Mouse (Mus musculus) heart, adult 18-20 months (tissue): ENCODE results near the gene Ireb2. TPM values are rescaled to one million over a fixed set of nuclear protein-coding genes. Genes with fewer than 3 reads are reported as not detected.
"Not testable (repeated sequence)": the region's sequence is repeated elsewhere in the genome, so short reads cannot be mapped to it uniquely, and the experiment has no call there.

Experiments
- DNase-seq, 2 experiments: peaks; one replicate each; pipeline ENCODE4 v3.0.0; 2021 to 2022; ENCODE audit warnings: mixed read lengths in 1 of 2
- total RNA-seq, 2 experiments: library from RNA; stranded (reverse); gene quantifications; 2 replicates each; pipeline ENCODE4 v1.2.3; 2021

The Ireb2 gene
- total RNA-seq, 2 experiments from 2014 or later, result 22.0 to 22.6 TPM

DNA sequence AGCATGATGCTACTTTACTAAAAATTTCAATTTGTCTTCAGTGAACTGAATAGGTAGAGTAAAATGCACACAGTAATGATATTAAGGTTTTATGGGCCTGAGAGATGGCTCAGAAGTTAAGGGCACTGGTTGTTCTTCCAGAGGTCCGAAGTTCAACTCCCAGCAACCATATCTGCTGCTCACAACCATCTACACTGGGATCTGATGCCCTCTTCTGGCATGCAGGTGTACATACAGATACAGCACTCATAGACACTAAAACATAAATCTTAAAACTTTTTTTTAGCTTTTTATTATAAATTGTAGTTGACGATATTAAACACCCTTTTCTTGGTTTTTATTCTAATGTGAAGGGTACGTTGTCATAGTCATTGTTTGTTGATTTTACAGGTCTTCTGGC lies 33.5 kb downstream of the Ireb2 start:
- DNase-seq, result no peak

DNA sequence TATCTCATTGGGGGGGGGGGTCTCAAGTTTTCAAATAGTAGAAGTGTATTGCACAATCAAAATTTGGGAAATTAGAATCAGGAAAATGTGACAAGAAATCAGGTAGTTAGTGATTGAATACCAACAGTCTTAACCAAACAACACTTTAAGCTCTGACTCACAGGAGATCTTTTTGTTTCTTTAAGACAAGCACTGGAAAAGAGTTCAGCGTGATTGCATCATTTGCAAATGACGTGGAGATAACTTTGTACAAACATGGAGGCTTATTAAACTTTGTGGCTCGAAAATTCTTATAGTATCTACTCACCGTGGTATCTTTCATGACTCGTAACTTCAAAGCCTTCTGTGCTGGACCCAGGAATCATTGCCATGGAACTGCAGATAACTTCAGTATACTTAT lies 45.9 kb downstream of the Ireb2 start:
- no peak for DNase-seq

DNA sequence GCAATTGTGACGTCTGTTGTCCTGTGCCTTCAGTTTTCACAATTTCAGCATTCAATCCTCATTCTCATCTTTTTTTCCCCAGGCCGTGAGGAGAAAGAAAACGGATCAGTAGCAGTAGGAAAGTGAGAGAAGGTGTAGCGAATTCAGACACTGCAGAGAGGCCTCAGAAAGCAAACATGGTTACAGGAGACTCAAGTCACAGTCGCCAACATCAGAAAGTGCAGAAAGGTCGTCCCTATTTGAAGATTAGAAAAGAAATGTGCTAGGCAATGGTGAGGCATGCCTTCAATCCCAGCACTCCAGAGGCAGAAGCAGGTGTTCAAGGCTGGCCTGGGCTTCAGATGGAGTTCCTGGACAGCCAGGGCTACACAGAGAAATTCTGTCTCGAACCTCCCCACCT lies 52.0 kb downstream of the Ireb2 start:
- no peak for DNase-seq

DNA sequence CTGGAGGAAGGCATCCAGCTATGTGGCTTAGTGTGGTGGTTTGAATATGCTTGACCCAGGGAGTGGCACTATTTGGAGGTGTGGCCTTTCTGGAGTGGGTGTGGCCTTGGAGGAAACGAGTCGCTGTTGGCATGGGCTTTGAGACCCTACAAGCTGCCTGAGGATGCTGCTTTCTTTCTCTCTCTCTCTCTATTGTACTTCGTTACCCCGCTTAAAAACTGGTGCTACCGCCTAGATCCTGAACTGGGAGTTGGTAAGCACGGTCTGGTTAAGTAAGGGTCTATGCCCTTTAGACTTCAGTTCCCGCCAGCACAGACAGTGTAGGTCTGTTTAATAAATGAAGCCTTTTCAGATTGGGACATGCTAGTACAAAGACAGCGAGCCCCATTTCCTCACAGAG lies 52.8 kb downstream of the Ireb2 start:
- peak in 1 of 2 experiments; percentile 9 for DNase-seq

DNA sequence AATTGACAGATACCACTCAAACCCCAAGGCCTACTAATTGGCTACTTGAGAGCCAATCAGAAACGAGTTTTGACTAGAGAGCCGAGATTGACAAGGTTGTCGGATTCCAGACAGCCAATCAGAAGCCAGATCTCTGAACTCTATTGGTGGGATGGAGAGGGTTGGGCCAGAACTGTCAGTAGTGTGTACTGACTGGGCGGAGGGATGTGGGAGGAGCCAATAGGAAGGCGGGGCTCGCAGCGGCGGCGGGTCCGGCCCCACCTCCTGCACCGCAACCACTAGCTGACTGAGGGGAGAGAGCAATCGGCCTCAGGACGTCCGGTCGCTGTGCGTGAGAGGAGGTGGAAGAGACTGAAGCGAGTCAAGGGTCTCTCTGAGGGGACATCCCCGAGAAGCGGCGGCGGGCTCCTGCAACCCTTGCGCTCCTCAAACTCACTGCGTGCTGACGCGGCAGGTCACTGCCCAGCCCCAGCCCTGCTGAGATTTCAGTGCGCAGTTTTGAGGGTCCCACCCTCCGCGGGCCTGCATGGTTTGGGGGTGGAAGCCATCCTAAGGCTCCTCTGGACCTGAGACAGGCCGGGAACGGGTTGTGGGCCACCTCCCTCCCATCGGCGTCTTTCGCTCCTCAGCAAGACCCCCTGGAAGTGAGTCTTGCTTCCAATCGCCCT lies 53.6 kb downstream of the Ireb2 start, which contains the start of gene Hykk:
Hykk (plus strand) TSS at position 274 of the 668 bp plus-strand sequence.
- peak; percentile 90 to 95 for DNase-seq

DNA sequence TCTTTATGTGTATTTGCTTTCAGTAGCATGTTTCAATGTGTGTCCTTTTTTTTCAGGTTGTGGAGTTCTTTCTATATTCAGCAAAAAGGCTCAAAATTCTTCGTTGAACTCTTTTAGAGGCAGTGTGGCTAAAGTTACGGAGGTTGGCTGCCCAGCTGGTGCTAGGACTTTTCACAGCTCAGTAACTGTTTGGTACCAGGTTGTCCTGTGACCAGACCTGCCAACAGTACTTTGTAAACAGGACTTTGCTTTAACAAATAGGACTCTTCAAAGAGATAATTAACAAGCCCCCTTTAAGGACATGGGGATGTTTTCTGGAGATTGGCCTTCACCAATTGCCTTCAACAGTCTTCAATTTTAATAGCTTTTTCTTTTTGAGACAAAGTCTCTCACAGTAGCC lies 54.6 kb downstream of the Ireb2 start:
- DNase-seq, result no peak

DNA sequence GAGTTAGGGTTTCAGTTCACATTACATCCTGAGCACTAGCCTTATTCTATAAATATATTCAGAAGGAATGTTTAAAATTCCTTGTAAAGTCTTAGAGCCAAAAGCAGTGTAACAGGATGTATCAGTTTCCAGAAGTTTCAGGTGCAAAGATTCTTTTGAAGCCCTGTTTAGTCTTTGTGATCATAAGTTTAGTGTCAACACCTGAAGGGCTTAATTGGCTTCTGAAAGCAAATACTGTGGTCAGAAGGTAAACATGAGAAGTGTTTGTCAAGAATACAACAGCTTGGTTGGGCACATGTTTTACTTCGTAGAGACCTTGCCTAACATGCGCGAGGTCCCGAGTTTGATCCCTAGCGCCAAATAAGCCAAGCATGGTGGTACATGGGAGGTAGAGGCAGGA lies 55.2 kb downstream of the Ireb2 start:
- DNase-seq, result no peak

DNA sequence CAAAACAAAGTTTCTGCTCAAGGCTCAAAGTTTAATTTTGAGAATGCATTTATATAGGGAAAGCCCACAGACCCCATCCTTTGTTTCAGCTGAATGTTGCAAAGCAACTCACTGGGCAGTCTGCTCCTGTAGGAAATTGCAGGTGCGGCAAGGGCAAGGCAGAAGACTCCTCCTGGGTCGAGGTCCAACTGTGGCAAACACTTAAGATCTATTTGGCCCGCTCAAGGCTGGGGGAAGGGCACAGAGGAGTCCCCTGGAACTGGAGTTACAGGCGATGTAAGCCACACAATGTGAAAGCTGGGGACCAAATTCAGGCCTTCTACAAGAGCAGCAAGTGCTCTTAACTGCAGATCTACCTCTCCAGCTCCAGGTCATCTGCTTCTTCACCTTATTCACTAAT lies 56.4 kb downstream of the Ireb2 start:
- DNase-seq, result no peak

DNA sequence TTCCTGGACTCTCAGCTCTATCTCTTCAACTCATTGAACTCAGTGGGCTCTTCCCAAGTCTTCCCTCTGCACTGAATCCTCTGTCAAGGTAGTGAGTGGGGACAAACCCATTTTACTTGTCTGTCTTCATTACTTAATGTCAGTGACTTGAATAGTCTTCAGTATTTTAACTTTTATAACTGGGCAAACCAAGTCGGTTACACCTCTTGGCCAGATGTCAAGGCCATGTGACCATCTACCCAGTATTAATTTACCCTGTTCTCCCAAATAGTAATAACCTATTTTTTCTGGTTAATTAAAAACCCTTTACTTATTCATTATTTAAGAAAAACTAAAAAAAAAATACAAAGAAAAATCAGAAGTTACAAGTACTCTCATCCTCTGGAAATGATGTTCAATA lies 67.2 kb downstream of the Ireb2 start:
- DNase-seq, result no peak

DNA sequence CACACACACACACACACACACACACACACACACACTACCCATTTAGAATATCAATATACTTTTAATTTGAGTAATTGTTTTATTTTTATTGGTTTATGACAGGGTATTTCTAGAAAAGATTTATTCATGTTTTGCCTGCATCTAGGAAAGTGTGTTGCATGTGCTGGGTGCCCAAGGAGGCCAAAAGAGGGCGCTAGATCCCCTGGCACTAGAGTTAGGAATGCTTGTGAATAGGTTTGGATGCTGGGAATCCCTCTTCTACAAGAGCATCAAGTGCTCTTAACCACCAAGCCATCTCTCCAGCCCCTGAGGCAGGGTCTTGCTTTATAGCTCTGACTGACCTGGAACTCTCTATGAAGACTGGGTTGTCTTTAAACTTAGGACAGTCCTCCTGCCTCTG lies 68.2 kb downstream of the Ireb2 start:
- DNase-seq, result no peak

DNA sequence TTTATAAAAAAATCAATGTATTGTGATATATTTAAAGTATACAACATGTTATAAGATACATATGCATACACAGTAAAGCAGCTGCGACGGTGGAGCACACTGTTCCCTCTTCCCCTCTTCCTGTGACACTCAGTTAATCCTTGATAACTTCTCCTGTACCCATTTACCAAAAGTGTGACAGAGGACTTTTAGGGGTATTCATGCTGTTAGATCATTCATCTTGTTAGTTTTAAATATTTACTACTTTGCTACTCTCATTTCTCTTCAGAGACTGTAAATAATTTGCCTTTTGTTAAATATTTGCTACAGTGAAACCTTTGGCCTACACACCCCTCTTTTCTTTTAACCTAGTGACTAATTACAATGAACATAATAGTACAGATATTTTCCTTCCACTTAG lies 68.8 kb downstream of the Ireb2 start:
- no peak for DNase-seq

DNA sequence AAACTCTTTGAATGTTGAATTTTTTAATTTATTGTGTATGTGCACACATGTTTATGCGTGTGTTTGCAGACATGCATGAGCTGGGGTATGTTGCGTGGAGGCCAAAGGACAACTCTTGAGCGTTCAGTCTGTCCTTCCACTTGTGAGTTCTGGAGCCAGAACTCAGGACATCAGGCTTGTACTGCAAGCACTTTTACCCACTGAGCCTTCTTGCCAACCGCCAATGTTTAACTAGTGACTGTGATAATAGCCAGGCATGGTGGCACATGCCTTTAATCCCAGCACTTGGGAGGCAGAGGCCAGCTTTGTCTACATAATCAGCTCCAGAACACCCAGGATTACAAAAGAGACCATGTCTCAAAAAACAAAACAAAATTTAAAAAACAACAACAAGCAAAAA lies 78.5 kb downstream of the Ireb2 start:
- peak in 1 of 2 experiments; percentile 23 for DNase-seq

DNA sequence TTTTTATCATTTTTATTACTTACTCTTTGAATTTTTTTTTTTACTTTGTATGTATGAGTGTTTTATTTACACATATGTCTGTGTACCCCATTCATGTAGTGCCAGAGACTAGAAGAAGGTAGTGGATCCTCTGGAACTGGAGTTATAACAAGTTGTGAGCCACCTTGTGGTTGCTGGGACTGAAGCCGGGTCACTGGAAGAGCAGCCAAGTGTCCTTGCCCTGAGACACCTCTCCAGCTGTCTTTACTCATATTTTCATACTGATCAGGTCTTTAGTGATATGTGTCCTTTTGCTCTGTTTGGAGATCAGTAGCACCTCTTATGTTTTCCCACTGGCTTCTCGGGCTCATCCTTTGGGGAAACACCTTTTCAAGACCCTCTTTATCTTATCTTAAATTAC lies 80.9 kb downstream of the Ireb2 start:
- no peak for DNase-seq

DNA sequence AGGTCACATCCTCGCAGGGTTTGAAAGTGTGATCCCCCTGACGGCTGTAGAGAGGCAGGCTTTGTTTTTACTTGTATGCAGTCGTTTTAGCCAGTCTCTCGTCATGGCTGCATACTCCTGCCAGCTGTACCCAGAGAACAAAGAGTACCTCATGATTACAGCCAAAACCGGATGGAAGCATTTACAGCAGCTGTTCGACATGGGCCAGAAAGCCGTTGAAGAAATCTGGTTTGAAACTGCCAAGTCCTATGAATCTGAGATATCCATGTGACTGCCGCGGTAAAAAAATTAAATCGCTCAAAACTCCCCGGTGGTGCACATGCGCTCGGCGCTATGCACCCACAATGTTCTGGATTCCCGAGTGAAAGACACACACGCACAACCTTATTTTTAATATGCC lies 82.7 kb downstream of the Ireb2 start:
- no peak for DNase-seq

DNA sequence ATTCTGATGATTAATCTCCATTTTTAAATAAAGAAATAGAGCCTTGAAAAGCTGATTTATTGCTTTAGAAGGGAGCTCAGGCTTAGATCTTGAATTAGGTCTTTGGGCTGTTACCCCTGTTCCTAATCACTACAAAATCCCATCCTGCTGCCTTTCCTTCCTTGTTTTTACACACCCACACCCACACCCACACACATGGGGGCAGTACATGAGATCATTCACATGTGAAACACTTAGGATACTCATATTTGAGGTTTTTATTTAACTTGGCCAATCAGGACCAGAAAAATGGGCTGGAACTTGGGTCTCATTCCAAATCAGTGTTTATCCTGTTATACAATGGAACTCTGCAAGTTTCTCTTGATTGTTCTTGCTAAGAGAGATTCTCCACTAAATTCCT lies 85.9 kb downstream of the Ireb2 start:
- DNase-seq, result peak in 1 of 2 experiments; percentile 19

DNA sequence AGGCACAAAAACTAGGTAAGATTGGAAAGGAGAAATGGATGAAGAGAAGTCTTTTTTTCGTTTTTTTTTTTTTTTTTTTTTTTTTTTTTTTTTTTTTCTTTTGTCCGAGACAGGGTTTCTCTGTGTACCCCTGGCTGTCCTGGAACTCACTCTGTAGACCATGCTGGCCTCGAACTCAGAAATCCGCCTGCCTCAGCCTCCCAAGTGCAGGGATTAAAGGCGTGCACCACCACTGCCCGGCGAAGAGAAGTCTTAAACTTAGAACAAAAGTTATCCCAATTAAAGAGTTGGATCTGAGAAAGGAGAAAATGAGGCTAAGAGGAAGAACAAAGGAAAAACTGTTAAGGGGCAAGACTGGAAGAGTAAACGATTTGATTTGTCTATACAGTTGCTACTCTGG lies 86.6 kb downstream of the Ireb2 start:
- DNase-seq, result not testable (repeated sequence)

DNA sequence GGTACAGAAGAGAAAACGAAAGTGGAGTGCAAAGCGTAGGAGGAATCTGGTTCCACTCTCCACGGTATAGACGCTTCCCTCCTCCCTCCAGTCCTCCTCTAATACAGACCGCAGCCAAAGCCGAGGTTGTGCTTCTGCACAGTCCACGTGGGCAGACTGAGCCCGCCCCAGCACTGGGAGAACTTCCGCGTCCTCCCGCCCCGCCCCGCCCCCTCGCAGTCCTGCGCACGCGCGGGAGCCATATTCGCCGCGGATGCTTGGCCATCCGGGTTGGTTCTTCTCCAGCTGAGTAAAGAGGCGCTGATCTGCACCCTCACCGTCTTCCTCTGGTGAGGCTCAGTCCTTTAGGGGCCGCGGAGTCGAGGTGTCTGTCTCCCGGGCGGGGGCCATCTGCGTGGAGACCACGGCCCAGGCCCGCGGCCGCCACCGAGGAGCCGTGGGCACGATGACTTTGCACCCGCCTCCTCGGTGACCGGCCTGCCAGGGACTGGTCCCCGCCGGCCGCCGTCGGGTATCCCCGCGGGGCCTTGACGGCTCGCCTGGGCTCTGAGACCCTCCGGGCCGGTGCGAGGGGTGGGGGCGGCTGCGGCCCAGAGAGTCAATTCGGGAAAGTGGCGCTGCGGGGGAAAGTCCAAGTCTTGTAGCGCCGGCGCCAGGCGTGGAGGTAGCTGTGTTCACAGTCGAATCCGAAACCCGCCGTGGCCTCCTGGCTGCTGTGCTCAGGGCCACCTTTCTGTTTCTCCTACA lies 87.2 kb downstream of the Ireb2 start, which contains the start of the genes Psma4 and AY074887:
Psma4 (plus strand) TSS at position 216 of the 747 bp plus-strand sequence.
AY074887 (minus strand) TSS at position 424 of the 747 bp plus-strand sequence.
- DNase-seq, result peak; percentile 93 to 94

DNA sequence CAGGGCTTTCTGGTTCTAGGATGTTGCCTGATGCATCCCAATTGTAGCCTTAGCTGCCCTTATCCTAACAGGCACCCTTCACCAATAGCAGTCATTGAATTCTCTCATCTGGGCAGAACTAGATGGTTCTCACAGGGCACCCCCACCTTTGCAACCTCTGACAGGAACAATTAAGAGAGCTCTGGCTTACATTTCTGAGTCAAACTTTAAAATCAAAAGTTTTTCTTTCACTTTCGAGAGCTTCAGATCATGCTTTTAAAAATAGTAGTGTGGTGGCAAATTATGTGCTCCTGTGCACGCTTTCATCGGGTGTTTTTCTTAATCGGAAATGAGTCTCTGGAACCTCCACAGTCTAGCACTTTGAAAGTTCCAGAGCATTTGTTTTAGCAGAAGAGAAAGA lies 97.5 kb downstream of the Ireb2 start:
- no peak for DNase-seq

Other genes starting within 250 kb of the Ireb2 start
- gene Acsbg1, start 201.9 kb upstream of the Ireb2 start, total RNA-seq, result under 1 TPM; 0.35 to 0.36 TPM
- 10 to 100 TPM; 82.3 to 91.1 TPM for gene Dnaja4, start 164.9 kb upstream of the Ireb2 start, total RNA-seq
- 10 to 100 TPM; 28.9 to 37.4 TPM for gene Wdr61, start 129.3 kb upstream of the Ireb2 start, total RNA-seq
- not detected for gene Crabp1, start 99.0 kb upstream of the Ireb2 start, total RNA-seq
- gene Hykk, start 53.5 kb downstream of the Ireb2 start, total RNA-seq, result 1 to 10 TPM; 1.2 to 1.3 TPM
- gene Psma4, start 87.0 kb downstream of the Ireb2 start, total RNA-seq, result 100 to 1,000 TPM; 123 to 128 TPM
- gene AY074887, start 87.2 kb downstream of the Ireb2 start, total RNA-seq, result not detected
- gene Chrna5, start 117.1 kb downstream of the Ireb2 start, total RNA-seq, result not detected
- gene Chrna3, start 162.8 kb downstream of the Ireb2 start, total RNA-seq, result not detected
- under 1 TPM in 1 of 2 experiments, not detected in 1; 0.13 TPM for gene Chrnb4, start 185.0 kb downstream of the Ireb2 start, total RNA-seq